Mouse (Mus musculus) ovary, postnatal 36 days (tissue): ENCODE measurements around the gene Il9r.

ENCODE experiments used
- DNase-seq: peaks from one replicate; pipeline ENCODE4 v3.0.0; 2022; ENCODE audit warnings: low spot score, mixed read lengths

Il9r gene

GRCm38 (mm10) chr11:32200075-32200601, at the start of gene Il9r:
Gene Il9r, minus strand, starts transcription at chr11:32200279.
- peak; percentile 3 for DNase-seq

DNA sequence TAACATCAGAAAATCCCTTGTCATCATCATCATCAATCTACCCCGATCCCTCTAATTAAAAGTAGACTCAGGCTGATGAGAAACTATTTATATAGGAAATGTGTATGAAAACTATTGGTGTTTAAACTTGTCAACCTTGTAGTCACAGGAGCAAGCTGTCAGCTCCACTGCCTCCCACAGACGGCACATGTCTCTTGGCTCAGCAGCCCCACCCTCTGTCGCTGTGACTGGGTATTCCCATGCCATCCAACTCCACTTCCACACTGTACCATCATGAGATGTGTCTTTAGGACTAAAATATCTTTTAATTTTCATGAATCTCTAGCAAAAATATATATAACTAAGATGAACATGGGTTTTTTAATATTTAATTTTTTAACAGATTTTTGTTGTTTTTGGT, 48.3 kb upstream of the Il9r start:
- DNase-seq = no peak

GRCm38 (mm10) chr11:32247068-32247467, 47.0 kb upstream of the Il9r start:
- no peak for DNase-seq

GRCm38 (mm10) chr11:32245614-32246013, 45.5 kb upstream of the Il9r start:
- DNase-seq = no peak

- DNase-seq = no peak
These were observed 44.5 kb upstream of the Il9r start for GRCm38 (mm10) chr11:32244617-32245016.

- no peak for DNase-seq
These were observed 44.0 kb upstream of the Il9r start for GRCm38 (mm10) chr11:32244064-32244463.

DNA sequence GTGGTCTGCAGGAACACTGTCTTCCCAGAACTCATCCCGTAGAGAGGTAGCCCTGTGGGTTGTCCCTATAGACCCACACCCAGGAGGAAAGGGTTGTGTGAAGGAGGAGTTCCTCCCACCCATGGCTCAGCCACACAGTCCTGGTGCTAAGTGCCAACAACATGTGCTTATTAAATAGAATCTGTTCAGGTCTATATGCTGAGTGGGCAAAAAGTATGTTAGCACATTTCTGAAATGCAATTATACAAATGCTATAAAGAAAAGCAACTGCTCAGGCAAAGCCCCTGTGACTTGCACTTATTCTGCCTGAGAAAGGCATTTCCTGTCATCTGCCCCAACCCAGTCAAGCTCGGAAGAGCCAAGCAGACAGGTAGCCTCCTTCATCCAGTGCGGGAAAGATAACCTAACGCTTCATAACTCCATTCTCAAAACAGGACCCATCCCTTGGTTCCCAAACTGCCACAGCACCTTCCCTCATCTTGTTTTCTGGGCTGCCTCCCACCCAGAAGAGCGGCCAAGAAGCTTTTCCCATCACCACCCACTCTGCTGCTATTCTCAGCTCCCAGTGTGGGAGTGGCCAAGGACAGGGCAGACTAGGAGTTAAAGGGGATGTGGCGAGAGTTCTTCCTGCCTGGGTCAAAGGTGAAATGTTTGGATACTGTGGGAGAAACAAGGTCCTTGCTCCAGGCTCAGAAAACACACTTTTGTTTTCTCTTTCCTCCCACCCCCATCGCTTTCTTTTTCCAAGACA, 43.3 kb upstream of the Il9r start:
- no peak for DNase-seq

GRCm38 (mm10) chr11:32242209-32242608, 42.1 kb upstream of the Il9r start:
- DNase-seq = no peak

- no peak for DNase-seq
These were observed 41.3 kb upstream of the Il9r start for GRCm38 (mm10) chr11:32241391-32241790.

GRCm38 (mm10) chr11:32238093-32238860, 38.2 kb upstream of the Il9r start:
- peak; percentile 69 for DNase-seq

DNA sequence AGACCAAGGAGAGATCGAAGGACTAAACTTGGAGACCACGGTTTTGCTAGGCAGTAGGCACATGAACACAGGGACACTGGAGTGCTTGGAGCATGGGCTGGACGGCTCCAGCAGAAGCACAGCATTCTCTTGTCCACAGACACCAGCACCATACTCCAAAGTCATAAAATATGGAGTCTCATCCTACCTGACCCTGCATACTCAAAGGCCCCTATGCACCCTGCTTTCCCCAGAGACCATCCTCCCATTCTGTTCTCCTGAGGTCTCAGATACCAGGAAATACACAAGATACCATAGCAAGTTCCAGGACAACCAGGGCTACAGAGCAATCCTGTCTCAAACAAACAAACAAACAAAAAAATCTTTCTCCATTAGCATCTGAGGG, 37.3 kb upstream of the Il9r start:
- no peak for DNase-seq

DNA sequence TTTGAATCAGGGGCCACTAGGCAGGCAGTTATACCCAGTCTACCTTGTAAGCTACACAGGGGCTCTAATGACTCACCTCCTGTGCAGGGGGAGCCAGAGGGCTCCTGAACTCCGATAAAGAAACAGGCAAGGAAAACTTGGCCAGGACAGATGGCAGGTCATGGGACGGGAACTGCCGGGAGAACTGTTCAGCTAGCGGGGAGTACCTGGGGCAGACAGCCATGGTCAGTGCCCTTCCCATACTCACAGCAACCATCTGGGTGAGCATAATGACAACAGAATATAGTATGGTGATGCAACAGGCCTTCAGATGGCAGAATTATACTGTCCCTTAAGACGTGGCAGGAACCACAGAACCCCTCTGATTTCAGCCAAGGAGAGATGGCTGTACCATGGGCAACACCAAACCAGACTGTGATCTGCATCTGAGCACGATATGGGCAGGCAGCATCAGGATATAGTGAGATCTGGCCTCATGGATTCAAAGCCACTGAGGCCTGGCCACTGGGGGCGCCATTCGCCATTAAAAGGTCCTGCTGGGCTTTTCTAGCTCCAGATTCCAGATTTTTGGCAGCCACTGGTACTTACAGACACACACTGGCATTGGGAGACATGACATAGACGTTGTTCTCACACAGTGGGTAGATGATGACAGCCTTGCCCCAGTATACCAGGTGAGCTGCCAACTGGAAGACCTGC, 36.8 kb upstream of the Il9r start:
- peak; percentile 50 for DNase-seq

DNA sequence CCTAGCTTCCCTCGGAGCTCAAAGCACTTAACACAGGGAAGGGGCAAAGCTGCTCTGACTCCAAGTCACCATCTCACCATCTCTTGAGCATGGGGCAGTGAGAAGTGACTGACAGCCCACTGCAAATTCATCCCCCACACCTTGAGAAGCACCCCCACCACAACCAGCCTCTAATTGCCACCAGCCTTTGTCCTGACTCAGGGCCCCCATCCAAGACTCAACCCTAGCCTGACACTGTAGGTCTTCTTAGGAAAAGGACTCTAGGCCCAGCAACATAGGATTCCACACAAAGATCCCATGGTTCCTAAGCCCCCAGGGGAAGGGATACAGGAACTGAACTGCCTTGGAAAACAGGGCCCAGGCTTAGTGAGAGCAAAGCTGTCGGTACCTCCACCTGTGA, 36.1 kb upstream of the Il9r start:
- no peak for DNase-seq

- peak; percentile 77 for DNase-seq
These were observed 35.6 kb upstream of the Il9r start for GRCm38 (mm10) chr11:32235646-32236045.

- no peak for DNase-seq
These were observed 34.9 kb upstream of the Il9r start for GRCm38 (mm10) chr11:32234816-32235485.

GRCm38 (mm10) chr11:32233895-32234294, 33.8 kb upstream of the Il9r start:
- DNase-seq = no peak

DNA sequence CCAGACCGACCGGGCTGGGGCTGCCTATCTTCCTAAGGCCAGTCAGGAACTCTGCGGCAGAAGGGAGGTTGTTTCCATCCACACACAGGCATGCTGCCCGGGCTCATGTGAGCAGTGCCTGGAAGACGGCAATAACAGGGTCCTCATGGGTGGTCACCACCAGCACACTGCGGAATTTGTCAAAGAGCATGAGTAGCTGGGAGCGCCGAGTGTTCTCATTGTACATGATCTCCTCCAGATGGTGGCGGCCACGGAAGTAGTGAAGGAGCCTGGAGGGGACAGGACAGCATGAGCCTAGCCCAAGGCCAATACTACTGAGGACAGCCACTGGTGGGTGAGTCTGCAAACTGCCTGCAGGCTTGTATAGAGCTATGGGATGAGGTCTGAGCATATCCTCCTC, 32.8 kb upstream of the Il9r start:
- no peak for DNase-seq

- DNase-seq = no peak
These were observed 31.0 kb upstream of the Il9r start for GRCm38 (mm10) chr11:32231125-32231524.

DNA sequence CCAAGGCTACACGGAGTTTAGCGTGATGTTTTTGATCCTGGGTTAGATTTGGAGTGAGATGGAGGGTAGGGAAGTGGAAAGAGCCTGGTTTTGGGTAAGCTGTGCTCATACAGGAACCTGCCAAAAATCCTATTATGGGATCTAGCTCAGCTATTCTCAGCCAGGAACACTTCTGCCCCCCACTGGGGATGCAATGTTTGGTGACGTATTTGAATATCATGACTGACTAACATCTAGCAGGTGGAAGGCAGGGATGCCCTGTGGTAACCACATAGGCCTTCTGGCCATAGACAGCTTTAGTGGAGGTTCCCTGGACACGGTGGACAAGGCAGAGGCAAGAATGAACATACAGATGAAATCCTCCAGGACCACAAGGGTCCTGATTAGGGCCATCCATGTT, 30.1 kb upstream of the Il9r start:
- no peak for DNase-seq

GRCm38 (mm10) chr11:32228292-32228845, 28.3 kb upstream of the Il9r start:
- no peak for DNase-seq

- DNase-seq = no peak
These were observed 27.5 kb upstream of the Il9r start for GRCm38 (mm10) chr11:32227555-32227954.

DNA sequence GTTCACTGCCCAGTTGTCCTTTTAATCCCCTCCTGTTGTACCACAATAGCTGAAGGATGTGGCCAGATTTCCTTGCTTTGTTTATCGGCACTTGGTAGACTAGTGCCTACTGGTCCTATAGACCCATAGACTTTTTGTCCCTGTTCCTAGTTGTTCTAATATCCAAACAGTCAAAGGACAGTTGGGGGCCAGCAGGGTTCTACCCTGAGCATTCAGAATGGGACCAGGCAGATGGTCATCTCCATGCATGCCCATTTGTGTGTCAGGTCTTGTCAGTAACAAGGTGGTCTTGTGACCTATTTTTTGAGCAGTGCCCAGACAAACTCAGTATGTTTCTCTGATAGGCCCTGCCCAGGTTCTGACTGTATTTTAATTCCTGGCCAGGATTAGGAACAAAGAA, 27.0 kb upstream of the Il9r start:
- DNase-seq = no peak
